Mouse (Mus musculus) frontal cortex, postnatal 36 days (tissue): ENCODE measurements at regions not wholly inside any gene's neighbourhood (a gene's known extent, or its start where the extent isn't known, plus 50 kb on each side); places are given as distances from the start of the nearest gene placed in this dataset.
"Not testable (repeated sequence)": the region's sequence is repeated elsewhere in the genome, so short reads cannot be mapped to it uniquely, and the experiment has no call there.

Experiments used
- DNase-seq, 2 experiments: peaks; one replicate each; pipeline ENCODE4 v3.0.0; 2022; ENCODE audit warnings: low spot score in 2 of 2

DNA sequence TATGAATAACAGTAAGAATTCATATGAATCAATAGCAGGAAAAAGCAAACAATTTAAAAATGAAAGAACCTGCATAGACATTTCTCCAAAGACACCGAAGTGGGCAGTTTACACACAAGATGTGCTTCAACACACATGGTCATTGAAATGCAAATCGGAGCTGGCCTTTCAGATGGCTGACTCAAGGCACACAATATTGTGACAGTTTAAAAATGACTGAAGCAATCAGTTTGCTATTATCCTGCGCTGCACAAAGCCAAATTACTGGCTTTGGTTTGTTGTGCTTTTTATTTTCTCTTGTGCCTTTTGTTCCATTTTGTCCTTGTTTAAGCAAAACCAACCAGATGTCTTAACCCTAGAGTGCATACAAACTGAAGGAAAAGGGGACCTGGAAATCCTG is 449.4 kb downstream of the Cbln4 start:
- DNase-seq = no peak

DNA sequence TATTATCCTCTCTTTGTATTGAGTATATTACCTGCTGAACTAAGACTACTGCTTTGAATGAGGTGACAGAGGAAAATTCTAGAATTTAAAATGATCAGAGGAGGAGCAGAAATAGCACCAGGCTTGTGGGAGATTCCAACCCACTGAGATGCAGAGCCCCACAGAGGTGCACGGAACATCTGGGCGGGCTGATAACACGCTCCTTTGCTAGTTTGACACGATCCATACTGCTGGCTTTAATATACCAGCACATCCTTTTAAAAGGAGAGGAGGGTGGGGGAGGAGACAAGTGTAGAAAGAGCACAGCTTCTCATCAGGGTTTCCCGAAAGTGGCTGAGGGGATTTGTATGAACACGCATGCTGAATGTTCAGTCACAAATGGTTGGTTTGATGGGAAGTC is 451.0 kb downstream of the Cbln4 start:
- no peak for DNase-seq

DNA sequence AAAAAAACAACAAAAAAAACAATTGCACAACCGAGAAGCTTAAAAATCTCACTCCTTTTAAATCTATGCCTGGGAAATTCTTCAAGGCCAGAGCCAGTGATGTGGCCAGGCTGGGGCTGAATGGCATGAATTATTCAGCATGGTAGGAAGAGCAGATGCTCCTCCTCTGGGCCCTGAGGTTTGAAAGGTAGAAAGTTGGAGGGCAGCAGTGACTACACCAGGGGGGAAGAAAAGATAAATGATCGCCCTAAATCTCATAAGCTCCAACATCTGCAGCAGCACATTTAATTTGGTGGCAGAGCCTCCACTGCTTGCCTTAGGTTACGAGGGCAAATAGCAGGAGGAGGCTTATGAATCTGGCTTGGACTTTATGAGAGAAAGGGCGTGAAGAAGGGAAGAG is 455.1 kb downstream of the Cbln4 start:
- no peak for DNase-seq

- peak; percentile 13 to 28 for DNase-seq
Measured at GRCm38 (mm10) chr2:171587635-171588034, 455.6 kb downstream of the Cbln4 start.

DNA sequence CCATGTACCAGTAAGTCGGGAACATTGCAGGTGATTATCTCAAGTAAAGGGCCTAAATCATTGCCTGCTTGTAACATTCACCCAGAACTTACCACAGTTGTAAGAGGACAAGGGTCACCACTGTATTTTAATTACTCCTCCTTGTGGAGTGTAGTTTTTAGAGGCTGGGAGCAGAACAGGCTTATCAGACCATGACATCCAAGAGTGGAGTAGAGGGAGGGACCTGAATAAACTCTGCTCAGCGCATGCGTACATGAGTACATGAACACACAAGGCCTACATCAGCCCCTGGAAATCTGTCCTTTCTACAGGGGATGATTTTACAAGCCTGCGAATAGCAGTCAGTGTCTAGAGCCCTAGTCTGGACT is 456.4 kb downstream of the Cbln4 start:
- DNase-seq = no peak

DNA sequence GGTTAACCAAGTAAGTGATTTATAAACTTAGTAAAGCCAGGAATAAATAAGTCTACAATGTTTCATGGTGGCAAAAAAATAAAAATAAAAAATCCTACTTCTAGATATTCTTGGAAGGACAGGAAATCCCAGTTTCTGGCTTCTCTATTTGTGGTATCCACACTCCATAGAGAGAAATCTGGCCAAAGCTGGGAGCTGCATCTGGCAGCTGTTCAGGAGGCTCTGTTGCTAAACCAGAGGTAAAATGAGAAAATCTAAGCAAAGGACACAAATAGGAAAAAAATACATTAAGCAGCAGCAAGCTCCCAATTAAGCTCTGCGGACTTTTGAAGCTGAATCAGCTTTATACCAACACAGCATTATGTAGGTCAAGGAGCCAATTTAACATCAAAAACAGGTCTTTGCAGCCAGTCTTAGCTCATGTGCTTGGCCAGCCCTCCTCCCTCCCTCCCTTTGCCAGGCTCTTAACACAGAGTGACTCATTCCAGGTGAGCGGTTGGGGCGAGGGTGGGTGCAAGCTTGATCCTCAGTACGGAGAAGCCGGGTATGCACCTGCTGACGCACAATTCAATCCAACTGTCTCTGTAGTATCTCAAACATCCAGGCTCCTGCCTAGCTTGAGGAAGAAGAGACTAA is 456.9 kb downstream of the Cbln4 start:
- DNase-seq = peak; percentile 26 to 56

GRCm38 (mm10) chr2:171574360-171574759 is 468.9 kb downstream of the Cbln4 start:
- no peak for DNase-seq

GRCm38 (mm10) chr2:171562656-171563055 is 480.6 kb downstream of the Cbln4 start:
- DNase-seq = no peak

- DNase-seq = not testable (repeated sequence)
Measured at GRCm38 (mm10) chr2:171542768-171543167, 500.5 kb downstream of the Cbln4 start.

DNA sequence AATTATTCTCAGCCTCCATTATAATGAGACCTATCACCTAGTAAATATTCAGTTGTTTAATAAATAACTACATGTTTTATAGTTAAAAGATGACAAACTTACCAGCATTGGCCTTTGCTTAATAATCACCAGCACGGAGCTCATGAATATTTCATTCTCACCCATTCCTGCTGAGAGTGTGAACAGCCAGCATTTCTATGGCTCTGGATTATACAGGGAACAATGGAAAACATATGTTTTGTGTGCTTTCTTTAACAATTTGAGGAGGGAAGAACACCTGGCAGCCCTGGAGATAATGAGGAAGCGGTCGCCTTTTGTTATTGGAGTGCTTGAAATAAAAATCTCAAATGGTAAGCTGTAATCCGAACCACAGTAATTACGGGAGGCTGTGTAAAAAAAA is 528.4 kb downstream of the Cbln4 start:
- no peak for DNase-seq

- no peak for DNase-seq
Measured at GRCm38 (mm10) chr2:171496620-171497019, 546.6 kb downstream of the Cbln4 start.

DNA sequence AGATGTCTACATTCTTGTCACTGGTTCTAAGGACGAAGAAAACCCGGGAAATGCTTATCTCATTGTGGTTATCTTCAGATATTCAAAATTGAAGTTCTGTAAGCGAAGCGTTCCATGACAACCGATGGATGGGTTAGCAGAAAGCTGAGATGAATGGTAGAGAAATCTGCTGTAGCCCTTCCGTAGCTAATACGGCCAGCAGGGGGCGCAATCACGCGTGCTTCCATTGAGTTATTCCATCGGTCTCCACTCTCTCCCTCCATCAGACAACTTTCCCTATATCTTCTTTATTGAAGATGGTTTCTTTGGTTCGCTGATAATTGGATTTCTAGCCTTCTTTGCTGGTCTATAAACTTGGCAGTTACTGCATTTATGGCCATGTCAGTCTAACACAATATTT is 549.5 kb downstream of the Cbln4 start:
- peak; percentile 44 to 55 for DNase-seq

GRCm38 (mm10) chr2:171487284-171487683 is 556.0 kb downstream of the Cbln4 start:
- DNase-seq = peak; percentile 3 to 6

DNA sequence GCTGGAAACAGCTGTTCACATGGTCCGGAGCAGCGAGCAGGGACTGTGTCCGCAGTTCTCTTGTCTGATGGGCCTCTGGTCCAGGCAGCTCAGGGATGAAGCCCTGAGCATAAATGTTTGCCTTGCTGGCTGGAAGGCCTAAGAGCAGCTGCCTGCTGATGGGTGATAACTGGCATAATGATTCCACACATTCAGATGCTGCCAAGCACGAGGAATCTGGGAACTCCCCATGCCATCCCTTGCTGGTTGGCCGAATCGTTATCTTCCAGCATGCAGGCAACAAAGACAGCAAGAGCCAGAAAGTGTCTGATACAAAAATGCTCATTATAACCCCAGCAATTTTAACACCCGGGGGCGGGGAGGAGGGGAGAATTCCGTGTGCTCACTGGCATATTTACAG is 590.0 kb downstream of the Cbln4 start:
- peak; percentile 1 to 9 for DNase-seq

GRCm38 (mm10) chr2:171406057-171406456 is 637.2 kb downstream of the Cbln4 start:
- DNase-seq = no peak

GRCm38 (mm10) chr2:171388936-171389335 is 654.3 kb downstream of the Cbln4 start:
- DNase-seq = no peak

DNA sequence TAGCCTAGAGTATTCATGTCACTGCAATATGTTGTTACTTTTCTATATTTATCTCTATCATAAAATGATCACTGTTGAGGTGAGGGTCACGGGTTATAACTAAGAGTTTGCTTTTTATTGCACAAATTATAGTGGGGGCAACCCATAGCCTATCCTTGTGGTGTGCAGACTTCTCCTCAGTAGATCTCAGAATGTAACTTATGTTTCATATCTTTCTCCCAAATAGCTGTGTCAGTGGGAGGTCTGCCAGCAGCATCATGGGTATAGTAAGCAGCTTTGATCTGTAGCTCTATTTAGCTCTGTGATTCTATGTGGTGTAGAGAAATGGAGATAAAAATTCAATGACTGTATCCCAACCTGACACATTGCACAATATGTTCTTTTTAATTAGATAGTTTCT is 641.9 kb downstream of the Dok5 start:
- DNase-seq = peak; percentile 11 to 43

DNA sequence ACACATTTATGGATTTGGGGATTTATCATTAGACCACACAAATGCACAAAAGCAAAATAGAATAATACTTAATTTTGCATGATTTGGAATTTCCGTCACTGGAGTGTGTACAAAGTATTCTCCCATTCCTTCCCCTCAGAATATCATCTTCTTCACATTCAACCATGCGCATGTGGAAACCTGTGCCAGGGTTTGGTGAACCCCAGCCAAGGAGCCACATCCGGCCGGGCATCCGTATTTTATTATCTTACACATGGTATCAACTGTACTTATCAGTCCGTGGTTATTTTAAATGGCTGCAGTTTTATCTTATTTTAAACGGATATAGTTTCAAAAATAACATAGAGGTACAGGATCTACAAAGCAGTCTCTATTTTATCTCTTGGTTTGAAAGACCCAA is 641.4 kb downstream of the Dok5 start:
- no peak for DNase-seq

DNA sequence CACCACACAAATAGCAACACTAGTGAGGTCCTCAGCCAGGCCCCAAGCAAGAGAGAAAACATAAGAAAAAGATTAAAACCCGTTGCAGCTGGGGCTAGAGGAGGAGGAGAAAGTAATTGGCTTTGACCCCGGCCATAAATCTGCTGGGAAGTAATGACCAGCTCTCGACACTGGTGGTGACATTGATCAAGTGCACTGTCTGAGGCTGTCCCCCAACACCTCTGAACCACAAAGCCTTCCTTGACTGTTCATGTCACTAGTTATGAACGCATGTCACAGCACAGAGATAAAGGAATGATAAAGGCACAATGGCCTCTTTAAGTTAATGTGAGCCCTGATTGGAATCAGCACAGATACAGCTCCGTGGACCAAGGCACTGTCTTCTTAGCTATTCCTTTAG is 640.1 kb downstream of the Dok5 start:
- no peak for DNase-seq

GRCm38 (mm10) chr2:171365553-171365952 is 633.9 kb downstream of the Dok5 start:
- DNase-seq = peak in 1 of 2 experiments; percentile 3

DNA sequence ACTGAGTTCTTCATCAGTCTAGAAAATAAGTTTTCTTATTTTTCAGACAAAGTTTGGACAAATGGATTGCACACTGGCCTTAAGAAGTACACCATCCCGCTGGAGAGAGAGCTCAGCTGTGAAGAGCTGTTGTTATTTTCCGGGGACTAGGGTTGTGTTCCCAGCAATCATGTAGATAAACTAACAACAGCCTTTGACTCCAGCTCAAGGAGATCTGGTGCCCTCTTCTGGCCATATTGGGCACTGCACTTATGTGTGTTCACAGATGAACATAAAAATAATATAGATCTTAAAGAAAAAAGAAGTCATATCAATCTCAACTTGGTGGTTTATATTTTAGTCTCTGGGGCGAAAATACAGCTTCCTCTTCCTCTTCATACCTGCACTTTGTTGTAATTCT is 633.0 kb downstream of the Dok5 start:
- no peak for DNase-seq

DNA sequence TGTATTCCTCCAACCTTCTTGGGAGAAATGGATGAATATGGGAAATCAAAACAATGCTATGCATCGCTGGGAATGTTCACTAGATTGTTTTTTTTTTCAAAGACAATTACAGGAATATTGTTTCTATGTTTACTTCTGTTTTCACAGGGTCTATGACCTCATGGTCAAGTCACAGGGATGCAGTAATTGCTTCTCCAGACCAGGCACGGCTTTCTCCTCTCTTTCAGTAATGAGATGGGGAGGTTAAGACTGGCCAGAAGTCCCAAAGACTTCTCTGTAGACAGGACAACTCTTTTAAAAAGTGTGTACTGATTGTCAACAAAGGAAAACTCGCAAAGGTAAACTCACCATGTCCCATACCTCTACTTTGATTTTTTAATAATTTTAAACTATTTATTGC is 631.8 kb downstream of the Dok5 start:
- no peak for DNase-seq

DNA sequence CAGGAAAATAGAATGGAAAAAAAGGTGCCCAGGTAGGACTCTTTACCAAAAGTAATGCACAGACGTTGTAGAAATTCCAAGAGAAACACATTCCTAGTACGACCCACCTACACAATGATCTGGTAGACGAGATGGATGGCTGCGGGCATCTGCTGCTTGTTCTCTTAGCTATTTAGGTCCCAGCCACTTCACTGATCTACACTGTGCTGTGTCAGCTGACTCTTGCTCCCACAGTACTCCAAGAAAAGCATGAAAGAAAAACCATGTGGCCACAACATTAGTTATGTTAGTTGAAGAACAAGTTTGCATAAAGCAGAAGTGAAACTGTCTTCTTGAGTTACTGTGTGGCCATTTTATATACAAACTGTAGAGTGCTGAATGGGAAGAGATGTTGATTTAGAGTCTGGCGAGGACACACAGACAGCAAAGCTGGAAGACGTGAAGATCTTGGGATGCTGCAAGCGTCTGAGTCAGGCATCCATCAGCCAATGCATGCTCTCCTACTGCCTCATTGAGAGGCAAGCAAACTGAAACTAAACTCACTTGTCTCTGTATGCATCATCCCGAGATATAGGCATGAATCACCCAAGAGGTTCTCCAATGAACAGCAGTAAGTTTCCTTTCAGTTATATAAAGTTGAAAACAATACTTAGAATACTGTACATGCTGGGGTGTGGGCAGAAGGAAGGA is 626.6 kb downstream of the Dok5 start:
- peak in 1 of 2 experiments; percentile 60 for DNase-seq

- DNase-seq = no peak
Measured at GRCm38 (mm10) chr2:171348156-171348555, 616.5 kb downstream of the Dok5 start.
